Mouse (Mus musculus) kidney, embryonic 16.5 days (tissue): ENCODE data around the gene Cdk19. TPM values are rescaled to one million over a fixed set of nuclear protein-coding genes. Genes with fewer than 3 reads are reported as not detected.
"Not testable (repeated sequence)": the region's sequence is repeated elsewhere in the genome, so short reads cannot be mapped to it uniquely, and the experiment has no call there.

Source experiments
- ATAC-seq: fragments of 200-750 bp; cut with Nextera tagmentation; 2 replicates; pipeline ENCODE4 v1.8.0; 2017; ENCODE audit warnings: moderate TSS enrichment; ENCODE audit not compliant: low FRiP score, low TSS enrichment
- H3K27ac ChIP-seq: fragments of 300-500 bp; sonication (generic); 2 replicates; pipeline ENCODE4 v1.5.1; 2014; ENCODE audit warnings: low read length
- H3K27me3 ChIP-seq: fragments of 300-500 bp; sonication (generic); 2 replicates; pipeline ENCODE4 v1.6.1; 2014; ENCODE audit warnings: low read length, control low read depth, mixed read lengths; ENCODE audit not compliant: insufficient read depth
- H3K36me3 ChIP-seq: fragments of 300-500 bp; sonication (generic); 2 replicates; pipeline ENCODE4 v1.6.1; 2014; ENCODE audit warnings: low read length, control low read depth, mixed read lengths; ENCODE audit not compliant: insufficient read depth
- H3K4me1 ChIP-seq: fragments of 300-500 bp; sonication (generic); 2 replicates; pipeline ENCODE4 v1.6.1; 2014; ENCODE audit warnings: low read length, control low read depth, mixed read lengths; ENCODE audit not compliant: insufficient read depth
- H3K4me2 ChIP-seq: fragments of 300-500 bp; sonication (generic); replicated peaks from 2 replicates; pipeline ENCODE4 v1.6.1; 2014; ENCODE audit warnings: low read depth, low read length
- H3K4me3 ChIP-seq: fragments of 300-500 bp; sonication (generic); 2 replicates; pipeline ENCODE4 v1.5.1; 2014; ENCODE audit warnings: mild to moderate bottlenecking, low read length
- H3K9ac ChIP-seq: fragments of 300-500 bp; sonication (generic); replicated peaks from 2 replicates; pipeline ENCODE4 v1.6.1; 2014; ENCODE audit warnings: low read length
- H3K9me3 ChIP-seq: fragments of 300-500 bp; sonication (generic); 2 replicates; pipeline ENCODE4 v1.6.1; 2016; ENCODE audit warnings: low read length, control low read depth
- WGBS: fragments of 180-500 bp; shearing (Covaris S2); extraction: QIAGEN DNeasy Blood & Tissue Kit; methylation state at CpG from one replicate; pipeline ENCODE4 v1.1.7; 2014; 5-methylcytosine and 5-hydroxymethylcytosine counted together
- polyA plus RNA-seq: library from polyadenylated mRNA; unstranded; fragments of >200 nt; fragmentation: Nextera tagmentation; extraction: Ambion mirVana; gene quantifications from 2 replicates; pipeline ENCODE4 v1.2.1, GENCODE M21; 2015

Gene Cdk19
- polyA plus RNA-seq, 1 experiment from 2014 or later: 9.5 TPM

GRCm38 (mm10) chr10:40529617-40530016 lies 190.3 kb downstream of the Cdk19 start:
- 0 out of 2 replicates have a peak, but pooled peaks cover 7% of the 10 kb centered on the region for H3K4me1 ChIP-seq
- no peak overlapping the region for H3K4me3 ChIP-seq
- H3K27ac ChIP-seq: no peak overlapping the region
- ATAC-seq: no peak
- WGBS: 64% methylated on average over 6 of the region's 6 CpGs
- H3K27me3 ChIP-seq: no peaks in the 10 kb centered on the region
- no peak overlapping the region for H3K9ac ChIP-seq
- H3K4me2 ChIP-seq: no peak overlapping the region
- no peaks in the 10 kb centered on the region for H3K36me3 ChIP-seq
- 0 out of 2 replicates have a peak, but pooled peaks cover 3% of the 10 kb centered on the region for H3K9me3 ChIP-seq

GRCm38 (mm10) chr10:40530661-40531060 lies 191.3 kb downstream of the Cdk19 start:
- ATAC-seq: no peak
- Histone ChIP-seq H3K27me3 (no peaks in the 10 kb centered on the region), H3K9me3 (0 out of 2 replicates have a peak, but pooled peaks cover 3% of the 10 kb centered on the region), H3K9ac (no peak overlapping the region), H3K36me3 (no peaks in the 10 kb centered on the region), H3K4me1 (0 out of 2 replicates have a peak, but pooled peaks cover 7% of the 10 kb centered on the region), H3K4me2 (no peak overlapping the region), H3K27ac (no peak overlapping the region), H3K4me3 (no peak overlapping the region)
- WGBS: 61% methylated on average over 3 of the region's 3 CpGs

- not testable (repeated sequence) for H3K36me3 ChIP-seq, H3K4me1 ChIP-seq, H3K9me3 ChIP-seq, H3K27me3 ChIP-seq, H3K4me3 ChIP-seq, H3K27ac ChIP-seq, H3K9ac ChIP-seq, H3K4me2 ChIP-seq, ATAC-seq
- WGBS: 89% methylated on average over 4 of the region's 4 CpGs
Observed at GRCm38 (mm10) chr10:40532586-40532985, 193.2 kb downstream of the Cdk19 start.

Other genes starting within 250 kb of the Cdk19 start
- 9.6 and 10.3 TPM in 2 replicates for gene Slc16a10, start 197.3 kb upstream of the Cdk19 start, polyA plus RNA-seq
- 61.1 and 71.0 TPM in 2 replicates for gene Rpf2, start 92.5 kb upstream of the Cdk19 start, polyA plus RNA-seq
- gene Gtf3c6, start 81.5 kb upstream of the Cdk19 start, polyA plus RNA-seq: 103 and 106 TPM in 2 replicates
- 53.1 and 57.7 TPM in 2 replicates for gene Amd1, start 37.4 kb upstream of the Cdk19 start, polyA plus RNA-seq
- gene Slc22a16, start 230.8 kb downstream of the Cdk19 start, polyA plus RNA-seq: not detected in 2 replicates